Mouse (Mus musculus) layer of hippocampus, adult 2 months (tissue): ENCODE measurements around the gene Osbpl8. TPM values are rescaled to one million over a fixed set of nuclear protein-coding genes. Genes with fewer than 3 reads are reported as not detected.
A peak's percentile ranks its signal among the peaks of the same experiment; 100 is the strongest.
"Not testable (repeated sequence)": the region's sequence is repeated elsewhere in the genome, so short reads cannot be mapped to it uniquely, and the experiment has no call there.

Experiments
- DNase-seq, 2 experiments: peaks; one replicate each; pipeline ENCODE4 v3.0.0; 2022; ENCODE audit warnings: low spot score in 2 of 2
- H3K27ac ChIP-seq: fragments of 200-600 bp; 2 replicates; pipeline ENCODE4 v1.8.1; 2022
- H3K4me3 ChIP-seq: fragments of 200-600 bp; 2 replicates; pipeline ENCODE4 v1.8.1; 2022; ENCODE audit warnings: mild to moderate bottlenecking
- CTCF ChIP-seq: fragments of 200-600 bp; conservative IDR thresholded peaks from 2 replicates; pipeline ENCODE4 v1.8.1; 2022; ENCODE audit warnings: antibody characterized with exemption, mild to moderate bottlenecking, moderate library complexity
- total RNA-seq, 2 experiments: library from RNA; stranded (reverse); gene quantifications; 2 replicates each; pipeline ENCODE4 v1.2.3; 2021

Osbpl8 gene
- total RNA-seq, 2 experiments from 2014 or later = 60.8 to 60.9 TPM

DNA sequence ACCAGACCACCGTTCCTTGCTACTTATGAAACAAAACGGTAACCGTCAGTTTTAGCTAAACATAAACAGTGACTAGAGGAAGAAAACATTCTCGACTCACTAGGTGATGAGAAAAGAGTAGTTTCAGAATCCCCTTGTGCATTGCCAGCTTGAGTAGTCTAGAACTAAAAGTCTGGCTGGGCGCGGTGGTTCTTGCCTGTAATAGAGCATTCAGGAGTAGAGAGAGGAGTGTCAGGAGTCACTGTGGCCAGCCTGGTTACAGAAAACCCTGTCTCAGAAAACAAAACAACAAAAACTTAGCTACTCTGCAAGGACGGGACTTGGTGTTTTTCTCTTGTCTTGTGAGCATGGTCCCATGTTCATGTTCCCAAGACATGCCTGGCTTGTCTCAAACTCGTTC lies 12.8 kb downstream of the Osbpl8 start:
- Histone ChIP-seq H3K27ac (peak overlapping the region; percentile 6; the same call in 1 of the 2 replicates), H3K4me3 (no peak overlapping the region)
- no peak for TF ChIP-seq CTCF
- DNase-seq = no peak

DNA sequence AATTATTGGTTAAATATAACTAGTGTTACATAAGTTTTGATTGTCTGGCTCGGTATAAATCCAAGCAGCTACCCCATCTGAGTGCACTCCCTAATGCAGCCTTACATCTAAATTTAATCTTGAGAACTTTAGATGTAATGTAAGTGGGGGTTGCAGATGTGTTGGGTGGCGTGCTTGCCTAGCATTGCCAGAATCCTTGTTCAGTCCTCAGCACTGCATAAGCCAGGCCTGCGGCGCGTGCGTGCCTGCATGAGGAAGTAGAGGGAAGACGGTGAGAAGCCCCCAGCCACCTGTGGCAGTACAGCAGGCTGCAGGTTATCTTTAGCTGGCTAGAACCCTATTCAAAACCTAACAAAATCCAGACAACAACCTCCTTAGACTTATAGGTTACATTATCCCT lies 13.5 kb downstream of the Osbpl8 start:
- peak in 1 of 2 experiments; percentile 16 for DNase-seq
- peak overlapping the region; percentile 24; the same call in 1 of the 2 replicates for H3K27ac ChIP-seq

DNA sequence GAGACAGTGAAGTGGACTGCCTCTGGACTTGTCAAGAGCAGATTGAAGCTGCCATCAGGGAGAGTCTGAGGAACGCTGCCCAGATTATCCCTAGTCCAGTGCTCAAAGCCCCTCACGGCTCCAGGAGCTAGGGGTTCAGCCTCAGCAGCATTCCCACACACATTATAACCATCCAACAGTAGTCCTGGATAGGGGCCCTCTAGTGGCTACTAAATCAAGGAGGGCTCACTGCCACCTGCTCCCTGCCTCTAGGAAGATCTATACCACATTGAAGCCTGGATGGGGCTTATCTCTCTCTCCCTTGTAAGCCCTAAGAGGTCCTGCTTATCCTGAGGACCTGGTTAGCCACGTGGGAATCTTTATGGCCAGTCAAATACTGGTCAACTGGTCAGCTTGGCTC lies 16.1 kb downstream of the Osbpl8 start:
- no peak overlapping the region for H3K4me3 ChIP-seq
- TF ChIP-seq CTCF = peak; percentile 73
- DNase-seq = no peak
- no peak overlapping the region for H3K27ac ChIP-seq

More for the DNA sequence above, 13.5 kb downstream of the Osbpl8 start:
- H3K4me3 ChIP-seq = no peak overlapping the region
- no peak for TF ChIP-seq CTCF

DNA sequence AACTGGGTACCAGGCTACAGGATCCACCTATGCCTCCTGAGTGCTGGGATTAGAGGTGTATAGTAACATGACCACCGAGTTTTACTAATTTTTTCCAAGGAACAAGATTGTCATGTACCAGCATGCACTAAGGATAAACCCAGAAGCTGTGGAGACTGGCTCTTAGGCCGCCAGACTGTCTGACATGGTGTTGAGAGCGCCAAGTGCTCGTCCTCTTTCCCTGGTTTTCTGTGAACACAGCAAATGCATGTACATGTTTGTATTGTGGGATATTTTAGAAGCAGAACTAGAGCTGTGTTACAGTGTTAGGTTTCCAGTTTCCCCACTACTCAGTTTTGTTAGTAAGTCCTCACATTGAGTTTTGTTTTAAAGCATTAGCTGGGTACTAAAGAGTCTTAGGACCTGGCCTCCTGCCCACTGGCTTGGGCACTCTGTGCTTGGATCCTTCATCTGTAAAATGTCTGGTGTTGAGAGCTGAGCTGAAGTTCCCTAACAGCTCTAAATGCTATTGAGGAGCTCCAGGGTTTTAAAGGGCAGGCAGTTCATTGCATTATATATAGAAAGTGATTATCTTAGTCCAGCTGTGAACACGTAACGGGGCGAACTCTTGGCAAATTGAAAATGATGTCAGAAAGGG lies 19.2 kb downstream of the Osbpl8 start:
- no peak overlapping the region for H3K4me3 ChIP-seq
- no peak for TF ChIP-seq CTCF
- no peak for DNase-seq
- no peak overlapping the region; the same call in 1 of the 2 replicates for H3K27ac ChIP-seq

DNA sequence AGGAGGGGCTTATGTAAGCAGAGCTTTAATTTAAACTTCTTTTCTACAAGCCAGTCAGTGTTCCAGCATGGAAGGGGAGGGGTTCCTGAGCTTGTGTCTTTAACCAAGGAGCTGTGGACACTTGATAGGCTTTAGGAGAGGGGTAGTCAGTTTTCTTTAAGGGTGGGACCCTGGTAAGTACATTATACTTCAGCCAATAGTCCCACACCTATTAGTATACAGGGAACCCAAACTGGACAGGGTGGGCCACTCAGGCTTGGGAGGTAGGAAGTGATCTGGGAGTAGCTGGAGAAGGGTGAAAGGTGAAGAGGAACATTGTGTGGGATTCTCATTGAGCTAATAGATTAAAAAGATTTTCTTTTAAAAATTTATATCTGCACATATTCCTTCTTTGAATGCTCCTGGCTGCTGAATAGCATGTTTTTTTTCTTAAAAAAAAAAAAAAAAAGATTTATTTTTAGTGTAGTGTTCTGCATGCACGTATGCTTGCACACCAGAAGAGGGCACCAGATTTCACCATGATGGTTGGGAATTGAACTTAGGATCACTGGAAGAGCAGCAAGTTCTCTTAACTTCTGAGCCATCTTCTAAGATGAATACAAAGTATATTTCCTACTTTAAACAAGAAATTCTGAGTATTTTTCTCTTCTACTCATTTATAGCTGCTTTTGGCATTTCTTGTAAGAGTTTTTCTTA lies 21.2 kb downstream of the Osbpl8 start:
- TF ChIP-seq CTCF = peak; percentile 75
- Histone ChIP-seq H3K4me3 (no peak overlapping the region), H3K27ac (no peak overlapping the region)
- no peak for DNase-seq

DNA sequence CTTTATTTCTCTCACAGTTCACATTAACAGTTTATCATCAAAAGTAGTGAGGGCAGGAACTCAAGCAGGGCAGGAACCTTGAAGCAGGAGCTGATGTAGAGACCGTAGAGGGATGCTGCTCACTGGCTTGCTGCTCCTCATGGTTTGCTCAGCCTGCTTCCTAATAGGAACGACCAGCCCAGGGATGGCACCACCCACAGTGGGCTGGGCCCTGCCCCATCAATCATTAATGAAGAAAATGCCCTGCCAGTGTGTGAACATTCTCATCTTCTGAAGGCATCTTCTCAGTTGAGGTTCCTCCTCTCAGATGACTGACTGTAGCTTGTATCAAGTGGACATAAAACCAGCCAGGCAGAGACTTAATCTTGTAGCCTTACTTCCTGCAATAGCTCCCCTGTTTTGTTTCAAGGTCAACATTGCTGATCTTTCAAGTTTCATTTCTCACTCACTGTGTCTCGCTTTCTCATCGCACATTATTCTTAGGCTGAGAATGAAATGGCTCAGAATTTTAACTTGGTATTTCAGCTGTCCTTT lies 24.5 kb downstream of the Osbpl8 start:
- TF ChIP-seq CTCF = no peak
- Histone ChIP-seq H3K4me3 (no peak overlapping the region), H3K27ac (peak overlapping the region; percentile 76)
- no peak for DNase-seq

DNA sequence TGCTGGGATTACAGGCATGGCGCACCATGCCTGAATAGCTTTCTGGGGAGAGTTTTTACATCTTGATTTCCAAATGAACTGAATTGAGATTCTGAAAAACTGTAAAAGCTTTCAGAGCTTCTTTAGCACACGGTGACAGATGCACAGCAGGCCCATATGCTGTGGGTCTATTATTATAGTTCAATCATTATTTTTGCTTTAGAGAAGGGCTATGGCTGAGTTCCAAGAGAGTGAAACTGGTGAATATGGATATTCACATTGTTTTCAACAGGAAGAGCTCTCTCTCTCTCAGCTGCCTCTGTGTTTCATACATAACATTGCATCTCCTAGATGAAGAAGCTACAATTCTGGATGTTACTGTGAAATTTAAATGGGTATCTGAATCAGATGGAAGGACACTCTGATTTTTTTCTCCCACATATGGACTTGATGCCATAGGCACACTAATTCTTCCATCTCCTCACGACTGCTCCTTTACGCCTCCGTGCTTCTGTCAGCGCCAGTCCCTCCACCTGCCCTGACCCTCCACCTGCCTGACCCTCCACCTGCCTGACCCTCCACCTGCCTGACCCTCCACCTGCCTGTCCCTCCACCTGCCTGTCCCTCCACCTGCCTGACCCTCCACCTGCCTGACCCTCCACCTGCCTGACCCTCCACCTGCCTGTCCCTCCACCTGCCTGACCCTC lies 25.7 kb downstream of the Osbpl8 start:
- H3K4me3 ChIP-seq = no peak overlapping the region
- DNase-seq = peak; percentile 68 to 86
- peak overlapping the region; percentile 76 for H3K27ac ChIP-seq
- no peak for TF ChIP-seq CTCF

DNA sequence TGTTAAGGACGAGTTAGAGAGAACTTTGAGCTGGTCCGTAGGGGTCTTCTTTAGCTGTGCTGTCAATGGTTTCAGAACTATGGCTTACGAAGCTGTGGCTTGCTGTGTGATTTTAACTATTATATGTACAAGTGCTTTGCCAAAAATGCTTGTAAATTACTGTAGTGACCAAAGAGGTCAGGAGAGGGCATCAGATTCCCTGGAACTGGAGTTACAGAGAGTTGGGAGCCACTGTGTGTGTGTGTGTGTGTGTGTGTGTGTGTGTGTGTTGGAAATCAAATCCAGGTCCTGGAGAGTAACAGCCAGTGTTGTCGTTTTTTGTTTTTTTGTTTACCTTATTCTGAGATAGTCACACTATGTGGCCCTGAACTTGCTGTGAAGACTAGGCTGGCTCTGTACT lies 29.0 kb downstream of the Osbpl8 start:
- no peak for TF ChIP-seq CTCF
- Histone ChIP-seq H3K27ac (no peak overlapping the region), H3K4me3 (no peak overlapping the region)
- DNase-seq = no peak

DNA sequence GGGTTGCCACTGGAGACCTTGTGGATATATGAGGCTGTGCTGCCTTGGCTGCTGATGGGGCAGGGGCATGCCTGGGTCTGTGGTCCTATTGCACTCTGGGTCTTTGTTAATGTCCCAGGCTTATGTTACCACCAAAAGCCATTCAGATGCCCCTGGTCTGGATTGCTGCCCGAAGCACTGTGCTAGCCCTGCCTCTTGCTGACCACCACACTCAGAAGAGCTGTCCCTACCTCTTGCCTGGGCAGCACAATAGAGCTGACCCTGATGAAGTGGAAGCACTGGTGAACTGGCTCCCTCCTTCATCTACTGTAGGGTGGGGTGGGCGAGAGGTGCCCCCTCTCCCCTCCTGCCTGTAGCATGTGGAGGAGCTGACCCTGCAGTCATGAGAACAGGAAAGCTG lies 31.6 kb downstream of the Osbpl8 start:
- no peak for TF ChIP-seq CTCF
- H3K27ac ChIP-seq = no peak overlapping the region
- H3K4me3 ChIP-seq = no peak overlapping the region
- no peak for DNase-seq

DNA sequence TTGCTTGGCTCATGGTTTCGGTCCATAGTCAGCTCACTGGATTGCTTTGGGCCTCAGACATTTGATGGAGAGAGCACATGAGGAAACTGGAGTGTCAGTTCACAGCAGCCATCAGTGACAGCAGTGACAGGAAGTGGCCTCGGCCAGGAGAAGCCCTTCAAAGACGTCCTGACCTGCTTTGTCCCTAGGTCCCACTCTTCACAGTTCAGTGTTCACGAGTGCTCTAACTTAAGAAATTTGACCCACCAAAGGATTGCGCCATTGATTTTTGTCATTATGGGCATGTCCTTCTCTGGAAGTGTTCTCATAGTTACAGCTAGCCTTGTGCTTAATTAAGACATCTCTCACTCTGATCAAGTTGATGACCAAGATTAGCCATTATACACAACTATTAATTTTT lies 34.2 kb downstream of the Osbpl8 start:
- DNase-seq, H3K4me3 ChIP-seq, H3K27ac ChIP-seq: not testable (repeated sequence)

DNA sequence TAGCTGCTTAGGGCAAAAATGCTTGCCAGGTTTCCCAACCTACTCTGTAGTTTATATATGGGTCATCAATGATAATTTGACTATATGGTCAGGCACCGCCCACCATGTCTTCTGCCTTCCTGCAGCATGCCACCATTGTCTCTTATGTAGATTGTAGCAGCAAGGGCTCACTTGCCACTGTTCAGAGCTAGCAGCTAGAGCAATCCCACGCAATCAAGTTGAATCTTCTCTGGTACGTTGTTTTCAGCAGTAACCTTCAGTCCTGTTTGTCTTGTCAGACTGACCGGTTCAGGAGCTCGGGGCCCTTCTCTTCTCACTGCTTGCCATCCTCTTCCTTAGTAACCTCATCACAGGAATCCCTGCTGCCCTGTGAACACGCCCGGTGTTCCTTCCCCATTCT lies 36.6 kb downstream of the Osbpl8 start:
- no peak for TF ChIP-seq CTCF
- no peak for DNase-seq
- Histone ChIP-seq H3K4me3 (no peak overlapping the region), H3K27ac (no peak overlapping the region)

DNA sequence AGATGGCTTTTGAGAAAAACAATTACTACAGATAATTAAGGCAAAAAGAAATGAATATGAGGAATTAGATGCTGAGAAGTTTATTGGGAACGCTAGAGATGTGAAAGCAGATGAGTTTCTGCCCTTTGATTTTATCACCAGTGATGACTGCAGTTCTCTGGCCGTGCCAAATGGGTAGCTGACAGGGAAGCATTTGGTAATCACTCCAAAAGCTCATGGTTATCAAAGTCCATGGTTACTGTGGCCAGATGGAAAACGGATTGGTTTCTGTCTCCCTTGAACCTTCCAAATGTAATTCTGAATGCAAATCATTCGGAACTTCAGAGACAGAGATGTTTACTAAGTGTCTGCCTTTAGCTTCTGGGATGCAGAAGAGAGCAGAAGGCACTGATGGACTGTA lies 37.1 kb downstream of the Osbpl8 start:
- TF ChIP-seq CTCF = no peak
- Histone ChIP-seq H3K4me3 (no peak overlapping the region), H3K27ac (no peak overlapping the region)
- DNase-seq = no peak

DNA sequence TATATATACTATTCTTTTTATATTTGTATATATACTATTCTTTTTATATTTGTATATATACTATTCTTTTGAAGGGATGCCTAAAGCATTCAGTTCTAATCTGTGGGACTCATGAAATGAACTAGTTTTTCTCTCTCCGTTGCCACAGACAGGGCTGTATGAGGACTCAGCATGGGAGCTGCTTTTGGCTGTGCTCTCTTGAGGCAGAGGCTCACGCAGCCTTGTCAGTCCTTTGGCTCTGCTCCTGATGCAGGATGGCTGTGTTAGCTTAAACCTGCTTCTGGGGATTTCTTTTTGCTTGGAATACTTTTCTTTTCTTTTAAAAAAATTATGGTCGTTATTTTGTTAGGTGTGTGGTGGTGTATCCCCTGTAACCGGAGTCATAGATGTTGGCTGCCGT lies 39.5 kb downstream of the Osbpl8 start:
- H3K27ac ChIP-seq = no peak overlapping the region

More for the DNA sequence above, 39.5 kb downstream of the Osbpl8 start:
- DNase-seq = no peak
- no peak for TF ChIP-seq CTCF
- no peak overlapping the region for H3K4me3 ChIP-seq
